Mouse (Mus musculus) lung, embryonic 16.5 days (tissue): Measurements from ENCODE around the gene Plpp7. TPM values are rescaled to one million over a fixed set of nuclear protein-coding genes. Genes with fewer than 3 reads are reported as not detected.

Experiments
- ATAC-seq: fragments of 200-750 bp; cut with Nextera tagmentation; 2 replicates; pipeline ENCODE4 v1.8.0; 2017; ENCODE audit warnings: low read depth, mild to moderate bottlenecking, moderate library complexity
- H3K27ac ChIP-seq: fragments of 300-500 bp; sonication (generic); 2 replicates; pipeline ENCODE4 v1.5.1; 2014; ENCODE audit warnings: mild to moderate bottlenecking, control low read depth, low read length
- H3K27me3 ChIP-seq: fragments of 300-500 bp; sonication (generic); 2 replicates; pipeline ENCODE4 v1.6.1; 2014; ENCODE audit warnings: low read depth, low read length, mixed read lengths; ENCODE audit not compliant: control insufficient read depth, insufficient read depth
- H3K36me3 ChIP-seq: fragments of 300-500 bp; sonication (generic); 2 replicates; pipeline ENCODE4 v1.6.1; 2014; ENCODE audit warnings: low read length; ENCODE audit not compliant: control insufficient read depth, insufficient read depth
- H3K4me1 ChIP-seq: fragments of 300-500 bp; sonication (generic); replicated peaks from 2 replicates; pipeline ENCODE4 v1.6.1; 2014; ENCODE audit warnings: low read length, mixed read lengths; ENCODE audit not compliant: control insufficient read depth, insufficient read depth
- H3K4me2 ChIP-seq: fragments of 300-500 bp; sonication (generic); 2 replicates; pipeline ENCODE4 v1.6.1; 2014; ENCODE audit warnings: low read depth, low read length, control low read depth
- H3K4me3 ChIP-seq: fragments of 300-500 bp; sonication (generic); 2 replicates; pipeline ENCODE4 v1.5.1; 2014; ENCODE audit warnings: mild to moderate bottlenecking, low read length, control low read depth
- H3K9ac ChIP-seq: fragments of 300-500 bp; sonication (generic); 2 replicates; pipeline ENCODE4 v1.6.1; 2014; ENCODE audit warnings: low read length, control low read depth
- H3K9me3 ChIP-seq: fragments of 300-500 bp; sonication (generic); 2 replicates; pipeline ENCODE4 v1.6.1; 2016; ENCODE audit warnings: low read length; ENCODE audit not compliant: control insufficient read depth
- WGBS: fragments of 180-500 bp; shearing (Covaris S2); extraction: QIAGEN DNeasy Blood & Tissue Kit; methylation state at CpG from one replicate; pipeline ENCODE4 v1.1.7; 2014; 5-methylcytosine and 5-hydroxymethylcytosine counted together
- polyA plus RNA-seq: library from polyadenylated mRNA; unstranded; fragments of >200 nt; fragmentation: Nextera tagmentation; extraction: Ambion mirVana; gene quantifications from 2 replicates; pipeline ENCODE4 v1.2.1, GENCODE M21; 2015

The Plpp7 gene
- polyA plus RNA-seq, 1 experiment from 2014 or later, result 3.9 TPM

- 77% methylated on average over 9 of the region's 9 CpGs for WGBS
- H3K4me2 ChIP-seq, result no peak overlapping the region
- no peaks in the 10 kb centered on the region for H3K4me1 ChIP-seq
- 0 out of 2 replicates have a peak, but pooled peaks cover 2% of the 10 kb centered on the region for H3K36me3 ChIP-seq
- no peak overlapping the region for H3K9ac ChIP-seq
- no peak overlapping the region for H3K4me3 ChIP-seq
- H3K27ac ChIP-seq, result no peak overlapping the region
- H3K27me3 ChIP-seq, result no peaks in the 10 kb centered on the region
- no peaks in the 10 kb centered on the region for H3K9me3 ChIP-seq
- no peak for ATAC-seq
Measured at GRCm38 (mm10) chr2:32058241-32058640, 37.1 kb upstream of the Plpp7 start.

- ATAC-seq, result no peak
- 39% methylated on average over 5 of the region's 5 CpGs for WGBS
- H3K9ac ChIP-seq, result no peak overlapping the region
- no peak overlapping the region for H3K4me3 ChIP-seq
- H3K36me3 ChIP-seq, result no peaks in the 10 kb centered on the region
- H3K9me3 ChIP-seq, result no peaks in the 10 kb centered on the region
- no peak overlapping the region for H3K4me2 ChIP-seq
- H3K27me3 ChIP-seq, result no peaks in the 10 kb centered on the region
- H3K4me1 ChIP-seq, result no peaks in the 10 kb centered on the region
- no peak overlapping the region for H3K27ac ChIP-seq
Measured at GRCm38 (mm10) chr2:32058716-32059115, 36.6 kb upstream of the Plpp7 start.

DNA sequence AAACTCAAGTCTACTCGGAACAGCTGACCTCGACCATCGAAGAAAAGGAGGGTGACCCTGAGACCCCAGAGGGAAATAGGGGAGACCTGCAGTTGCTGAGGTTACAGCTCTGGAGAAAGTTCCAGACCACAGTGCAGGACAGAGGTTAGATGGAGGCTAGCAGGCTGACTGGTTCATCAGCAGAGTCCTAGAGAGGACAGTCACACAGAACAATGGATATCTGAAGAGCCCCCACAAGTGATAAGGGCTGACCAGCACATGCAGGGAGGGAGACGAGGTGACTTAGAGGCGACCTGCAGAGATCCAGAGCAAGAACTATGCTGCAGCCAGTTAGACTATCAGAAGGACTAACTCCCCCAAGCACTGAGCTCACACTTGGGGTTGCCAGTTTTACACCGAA, 35.7 kb upstream of the Plpp7 start:
- Histone ChIP-seq H3K4me2 (no peak overlapping the region), H3K4me3 (no peak overlapping the region), H3K4me1 (no peaks in the 10 kb centered on the region), H3K27me3 (no peaks in the 10 kb centered on the region), H3K27ac (no peak overlapping the region), H3K36me3 (no peaks in the 10 kb centered on the region), H3K9ac (no peak overlapping the region), H3K9me3 (no peaks in the 10 kb centered on the region)
- ATAC-seq, result no peak
- 63% methylated on average over 6 of the region's 6 CpGs for WGBS

- H3K4me1 ChIP-seq, result no peaks in the 10 kb centered on the region
- no peak for ATAC-seq
- H3K36me3 ChIP-seq, result no peaks in the 10 kb centered on the region
- no peaks in the 10 kb centered on the region for H3K27me3 ChIP-seq
- H3K4me2 ChIP-seq, result no peak overlapping the region
- H3K4me3 ChIP-seq, result no peak overlapping the region
- 57% methylated on average over 6 of the region's 6 CpGs for WGBS
- H3K27ac ChIP-seq, result no peak overlapping the region
- no peak overlapping the region for H3K9ac ChIP-seq
- H3K9me3 ChIP-seq, result no peaks in the 10 kb centered on the region
Measured at GRCm38 (mm10) chr2:32060228-32060805, 35.0 kb upstream of the Plpp7 start.

GRCm38 (mm10) chr2:32061189-32061588, 34.1 kb upstream of the Plpp7 start:
- no peak overlapping the region for H3K4me2 ChIP-seq
- no peaks in the 10 kb centered on the region for H3K36me3 ChIP-seq
- H3K4me3 ChIP-seq, result no peak overlapping the region
- WGBS, result 53% methylated on average over 2 of the region's 2 CpGs
- H3K4me1 ChIP-seq, result no peaks in the 10 kb centered on the region
- no peak overlapping the region for H3K27ac ChIP-seq
- H3K9me3 ChIP-seq, result no peaks in the 10 kb centered on the region
- no peak for ATAC-seq
- H3K9ac ChIP-seq, result no peak overlapping the region
- H3K27me3 ChIP-seq, result no peaks in the 10 kb centered on the region

DNA sequence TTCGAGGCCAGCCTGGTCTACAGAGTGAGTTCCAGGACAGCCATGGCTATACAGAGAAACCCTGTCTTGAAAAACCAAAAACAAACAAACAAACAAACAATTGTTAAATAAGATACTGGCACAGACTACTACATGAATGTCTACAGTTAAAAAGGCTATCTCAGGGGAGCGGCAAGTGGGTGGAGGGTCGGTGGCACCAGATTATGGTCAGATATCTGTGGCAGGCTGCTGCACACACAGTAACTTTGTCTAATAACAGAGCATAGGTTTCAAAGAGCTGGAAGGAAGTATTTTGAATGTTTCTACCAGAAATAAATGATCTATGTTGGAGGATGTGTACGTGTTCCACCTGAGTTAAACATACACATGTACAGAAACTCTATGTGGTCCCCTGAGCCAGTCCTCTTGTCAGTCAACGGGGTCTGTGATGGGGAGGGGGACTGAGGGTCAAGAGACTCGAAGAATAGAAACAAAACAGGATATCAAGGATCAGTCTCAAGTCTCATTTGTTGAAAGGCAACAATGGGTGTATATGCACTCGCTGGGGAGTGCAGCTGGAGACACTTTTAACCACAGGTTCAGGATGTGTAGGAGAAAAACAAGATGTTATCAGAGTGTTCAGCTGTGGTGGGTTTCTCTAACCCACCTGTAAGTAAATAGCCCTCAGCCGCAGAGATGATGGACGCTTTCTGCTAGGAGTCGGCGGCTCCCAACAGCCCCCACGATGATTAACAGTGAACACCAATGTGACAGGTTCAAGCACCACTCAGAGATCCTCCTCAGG, 33.4 kb upstream of the Plpp7 start:
- H3K4me2 ChIP-seq, result no peak overlapping the region
- H3K36me3 ChIP-seq, result no peaks in the 10 kb centered on the region
- no peaks in the 10 kb centered on the region for H3K27me3 ChIP-seq
- no peaks in the 10 kb centered on the region for H3K9me3 ChIP-seq
- no peak overlapping the region for H3K9ac ChIP-seq
- no peak for ATAC-seq
- 0 out of 2 replicates have a peak overlapping the region, but pooled peaks have one; percentile 5 for H3K27ac ChIP-seq
- H3K4me3 ChIP-seq, result no peak overlapping the region
- WGBS, result 45% methylated on average over 12 of the region's 12 CpGs
- H3K4me1 ChIP-seq, result no peaks in the 10 kb centered on the region

GRCm38 (mm10) chr2:32062626-32063410, 32.5 kb upstream of the Plpp7 start:
- no peaks in the 10 kb centered on the region for H3K9me3 ChIP-seq
- H3K4me2 ChIP-seq, result no peak overlapping the region
- peak overlapping the region; percentile 5; the same call in 1 of the 2 replicates for H3K27ac ChIP-seq
- no peaks in the 10 kb centered on the region for H3K4me1 ChIP-seq
- H3K36me3 ChIP-seq, result no peaks in the 10 kb centered on the region
- no peak overlapping the region for H3K4me3 ChIP-seq
- WGBS, result 78% methylated on average over 15 of the region's 15 CpGs
- H3K27me3 ChIP-seq, result no peaks in the 10 kb centered on the region
- ATAC-seq, result no peak
- H3K9ac ChIP-seq, result no peak overlapping the region

DNA sequence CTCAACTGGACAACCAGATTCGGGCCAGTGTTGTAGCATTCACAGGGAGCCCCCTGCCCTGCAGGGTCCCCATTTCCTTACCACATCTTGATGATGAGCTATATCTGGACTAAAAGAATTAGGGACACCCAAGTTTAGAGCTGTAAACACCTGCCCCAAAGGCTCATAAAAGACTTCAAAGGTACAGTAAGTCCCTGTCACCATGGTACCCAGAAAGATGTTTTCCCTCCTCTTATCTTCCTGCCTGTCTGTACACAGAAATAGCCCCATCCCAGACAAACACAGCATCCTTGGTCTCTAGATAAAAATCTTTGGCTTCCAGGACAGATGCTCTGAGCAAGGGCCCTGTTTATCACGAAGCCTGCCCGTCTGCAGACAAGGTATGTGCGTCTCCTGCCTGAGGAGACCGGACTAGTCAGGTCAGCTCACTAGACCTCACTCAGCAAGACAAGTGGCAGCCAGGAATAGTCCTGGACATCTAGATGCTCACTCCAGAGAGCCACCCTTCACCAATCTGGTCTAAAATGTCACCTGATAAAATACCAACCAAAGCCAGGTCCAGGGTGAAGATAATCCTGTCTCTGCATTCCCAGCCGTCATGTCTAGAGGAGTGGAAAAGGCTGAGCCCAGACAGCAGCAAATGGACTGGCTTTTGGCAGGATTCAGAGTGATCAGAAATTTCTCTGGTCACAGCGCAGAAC, 31.7 kb upstream of the Plpp7 start:
- H3K9ac ChIP-seq, result no peak overlapping the region
- no peak for ATAC-seq
- H3K9me3 ChIP-seq, result no peaks in the 10 kb centered on the region
- no peak overlapping the region for H3K4me3 ChIP-seq
- H3K27ac ChIP-seq, result no peak overlapping the region
- H3K36me3 ChIP-seq, result no peaks in the 10 kb centered on the region
- no peak overlapping the region for H3K4me2 ChIP-seq
- 64% methylated on average over 7 of the region's 7 CpGs for WGBS
- H3K27me3 ChIP-seq, result no peaks in the 10 kb centered on the region
- no peaks in the 10 kb centered on the region for H3K4me1 ChIP-seq

GRCm38 (mm10) chr2:32064913-32065312, 30.4 kb upstream of the Plpp7 start:
- no peaks in the 10 kb centered on the region for H3K9me3 ChIP-seq
- 58% methylated on average over 13 of the region's 13 CpGs for WGBS
- no peaks in the 10 kb centered on the region for H3K36me3 ChIP-seq
- no peaks in the 10 kb centered on the region for H3K27me3 ChIP-seq
- H3K27ac ChIP-seq, result no peak overlapping the region
- H3K4me1 ChIP-seq, result peaks cover 2% of the 10 kb centered on the region; the same call in 1 of the 2 replicates
- H3K4me3 ChIP-seq, result no peak overlapping the region
- no peak overlapping the region for H3K4me2 ChIP-seq
- ATAC-seq, result no peak
- H3K9ac ChIP-seq, result no peak overlapping the region
